Mouse (Mus musculus): ENCODE results near the gene Chil4. TPM values are rescaled to one million over a fixed set of nuclear protein-coding genes. Genes with fewer than 3 reads are reported as not detected.

Gene Chil4
- not detected for polyA plus RNA-seq (2015; fragmentation: Illumina TruSeq; extraction: RNeasy Lipid Tissue Mini Kit (QIAGEN cat#74804); ENCODE audit: insufficient read depth, low read depth, low replicate concordance)

DNA sequence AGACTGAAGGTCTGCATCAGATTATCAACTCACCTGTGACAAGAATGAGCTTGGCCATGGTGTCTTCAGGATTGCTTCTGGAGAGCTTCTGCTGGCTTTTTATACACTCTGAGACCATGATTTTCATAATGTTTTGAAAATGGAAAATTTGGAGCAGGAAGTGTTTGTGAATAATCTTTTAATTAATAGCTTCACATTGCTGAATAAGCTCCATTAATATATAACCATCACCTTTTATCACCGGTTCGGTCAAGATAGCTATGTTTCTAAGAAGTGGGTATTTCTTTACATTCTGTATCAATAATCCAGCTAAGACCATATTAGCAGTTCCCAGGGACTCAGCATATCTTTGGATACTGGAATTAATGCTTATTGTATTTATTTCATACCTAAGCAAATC lies at the start of gene Chil4:
Gene Chil4 (minus strand): TSS at position 101 of the 400 bp plus-strand sequence.

DNA sequence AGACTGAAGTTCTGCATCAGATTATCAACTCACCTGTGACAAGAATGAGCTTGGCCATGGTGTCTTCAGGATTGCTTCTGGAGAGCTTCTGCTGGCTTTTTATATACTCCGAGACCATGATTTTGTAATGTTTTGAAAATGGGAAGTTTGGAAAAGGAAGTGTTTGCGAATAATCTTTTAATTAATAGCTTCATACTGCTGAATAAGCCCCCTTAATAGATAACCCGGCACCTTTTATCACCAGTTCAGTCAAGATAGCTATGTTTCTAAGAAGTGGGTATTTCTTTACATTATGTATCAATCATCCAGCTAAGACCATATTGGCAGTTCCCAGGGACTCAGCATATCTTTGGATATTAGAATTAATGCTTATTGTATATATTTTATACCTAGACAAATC lies 51.8 kb downstream of the Chil4 start, which contains the start of gene Chil3:
Gene Chil3 (minus strand): TSS at position 101 of the 400 bp plus-strand sequence.

Other genes starting within 250 kb of the Chil4 start
- 1.5 TPM for gene Ovgp1, start 245.8 kb downstream of the Chil4 start, polyA plus RNA-seq (2015; fragmentation: Illumina TruSeq; extraction: RNeasy Lipid Tissue Mini Kit (QIAGEN cat#74804); ENCODE audit: insufficient read depth, low read depth, low replicate concordance)
- gene Pifo, start 204.9 kb downstream of the Chil4 start, polyA plus RNA-seq (2015; fragmentation: Illumina TruSeq; extraction: RNeasy Lipid Tissue Mini Kit (QIAGEN cat#74804); ENCODE audit: insufficient read depth, low read depth, low replicate concordance), result not detected
- not detected for gene Chil5, start 186.7 kb downstream of the Chil4 start, polyA plus RNA-seq (2015; fragmentation: Illumina TruSeq; extraction: RNeasy Lipid Tissue Mini Kit (QIAGEN cat#74804); ENCODE audit: insufficient read depth, low read depth, low replicate concordance)
- not detected for gene Chia1, start 106.3 kb downstream of the Chil4 start, polyA plus RNA-seq (2015; fragmentation: Illumina TruSeq; extraction: RNeasy Lipid Tissue Mini Kit (QIAGEN cat#74804); ENCODE audit: insufficient read depth, low read depth, low replicate concordance)
- not detected for gene Chil3, start 51.9 kb downstream of the Chil4 start, polyA plus RNA-seq (2015; fragmentation: Illumina TruSeq; extraction: RNeasy Lipid Tissue Mini Kit (QIAGEN cat#74804); ENCODE audit: insufficient read depth, low read depth, low replicate concordance)
- gene Chil6, start 186.7 kb upstream of the Chil4 start, polyA plus RNA-seq (2015; fragmentation: Illumina TruSeq; extraction: RNeasy Lipid Tissue Mini Kit (QIAGEN cat#74804); ENCODE audit: insufficient read depth, low read depth, low replicate concordance), result not detected

Data from pancreas, adult 10 weeks (tissue).